Mouse (Mus musculus): Measurements from ENCODE around the gene Vmn2r76. TPM values are rescaled to one million over a fixed set of nuclear protein-coding genes. Genes with fewer than 3 reads are reported as not detected.
"Not testable (repeated sequence)": the region's sequence is repeated elsewhere in the genome, so short reads cannot be mapped to it uniquely, and the experiment has no call there.

The Vmn2r76 gene
- total RNA-seq (2022): not detected

DNA sequence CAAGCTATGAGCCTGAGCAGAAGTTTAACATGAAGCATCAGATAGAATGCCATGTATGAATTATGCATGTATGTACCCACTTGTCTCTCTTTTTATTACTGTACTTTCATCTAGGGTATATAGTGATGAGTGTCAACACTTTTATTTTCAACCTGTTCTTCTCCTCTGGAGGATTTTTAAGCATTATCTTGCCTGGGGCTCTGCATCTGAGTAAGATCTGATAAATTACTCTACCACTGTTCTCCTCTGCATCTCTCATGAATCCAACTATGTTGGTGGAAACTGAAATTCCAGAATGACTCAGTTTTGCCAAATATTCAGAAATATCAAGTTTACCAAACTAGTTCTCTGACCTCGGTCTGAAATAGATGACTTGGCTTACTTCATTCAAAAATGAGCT lies at the start of gene Vmn2r76:
TSS of gene Vmn2r76 (minus strand) at position 101 of the 400 bp plus-strand sequence.
- no peak for DNase-seq (ENCODE audit: low spot score in 2 of 2)

GRCm38 (mm10) chr7:86277072-86277471 lies 31.0 kb upstream of the Vmn2r76 start, which contains the start of gene Olfr310:
Gene Olfr310 (minus strand): TSS chr7:86277172.
- DNase-seq (ENCODE audit: low spot score in 2 of 2): no peak

DNA sequence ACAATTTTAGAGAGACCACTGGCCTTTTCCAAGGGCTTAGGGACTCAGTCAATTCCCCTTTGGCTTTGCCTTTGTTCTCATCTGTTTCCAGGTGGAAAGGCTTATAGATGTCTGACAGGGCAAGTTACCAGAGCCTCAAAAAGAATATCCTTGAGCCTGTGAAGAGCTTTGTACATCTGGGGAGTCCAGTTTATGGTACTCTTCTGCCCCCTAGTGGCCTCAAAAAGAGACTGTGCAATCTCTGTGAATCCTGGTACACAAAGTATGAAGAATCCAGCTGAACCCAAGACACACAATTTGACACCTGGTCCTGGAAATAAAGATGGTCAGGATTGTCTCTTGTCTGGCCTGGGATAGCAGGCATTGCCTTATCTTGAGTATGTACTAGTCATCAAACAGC lies 34.8 kb downstream of the Vmn2r76 start:
- DNase-seq (ENCODE audit: low spot score in 2 of 2): no peak

- not testable (repeated sequence) for DNase-seq (ENCODE audit: low spot score in 2 of 2)
Observed at GRCm38 (mm10) chr7:86171678-86172077, 74.4 kb downstream of the Vmn2r76 start, which contains the start of gene Vmn2r75. Gene Vmn2r75 (minus strand): TSS chr7:86171778.

Other genes starting within 250 kb of the Vmn2r76 start
- not detected for gene Vmn2r75, start 74.5 kb downstream of the Vmn2r76 start, total RNA-seq (2022)
- not detected for gene Olfr310, start 30.9 kb upstream of the Vmn2r76 start, total RNA-seq (2022)
- gene Olfr309, start 67.4 kb upstream of the Vmn2r76 start, total RNA-seq (2022): not detected
- gene Olfr308, start 79.3 kb upstream of the Vmn2r76 start, total RNA-seq (2022): not detected
- gene Olfr307, start 91.3 kb upstream of the Vmn2r76 start, total RNA-seq (2022): not detected
- gene Olfr305, start 120.6 kb upstream of the Vmn2r76 start, total RNA-seq (2022): not detected
- gene Olfr304, start 140.3 kb upstream of the Vmn2r76 start, total RNA-seq (2022): not detected
- gene Olfr303, start 151.5 kb upstream of the Vmn2r76 start, total RNA-seq (2022): not detected
- gene Olfr301, start 157.5 kb upstream of the Vmn2r76 start, total RNA-seq (2022): not detected
- not detected for gene Olfr299, start 213.6 kb upstream of the Vmn2r76 start, total RNA-seq (2022)
- not detected for gene Olfr298, start 246.2 kb upstream of the Vmn2r76 start, total RNA-seq (2022)

Data from gastrocnemius, adult 8-10 months (tissue).